Mouse (Mus musculus): ENCODE results near the gene Igfbp4. TPM values are rescaled to one million over a fixed set of nuclear protein-coding genes. Genes with fewer than 3 reads are reported as not detected.

Gene Igfbp4
- 226 and 235 TPM in 2 replicates for polyA plus RNA-seq (2012; rRNA removed)

DNA sequence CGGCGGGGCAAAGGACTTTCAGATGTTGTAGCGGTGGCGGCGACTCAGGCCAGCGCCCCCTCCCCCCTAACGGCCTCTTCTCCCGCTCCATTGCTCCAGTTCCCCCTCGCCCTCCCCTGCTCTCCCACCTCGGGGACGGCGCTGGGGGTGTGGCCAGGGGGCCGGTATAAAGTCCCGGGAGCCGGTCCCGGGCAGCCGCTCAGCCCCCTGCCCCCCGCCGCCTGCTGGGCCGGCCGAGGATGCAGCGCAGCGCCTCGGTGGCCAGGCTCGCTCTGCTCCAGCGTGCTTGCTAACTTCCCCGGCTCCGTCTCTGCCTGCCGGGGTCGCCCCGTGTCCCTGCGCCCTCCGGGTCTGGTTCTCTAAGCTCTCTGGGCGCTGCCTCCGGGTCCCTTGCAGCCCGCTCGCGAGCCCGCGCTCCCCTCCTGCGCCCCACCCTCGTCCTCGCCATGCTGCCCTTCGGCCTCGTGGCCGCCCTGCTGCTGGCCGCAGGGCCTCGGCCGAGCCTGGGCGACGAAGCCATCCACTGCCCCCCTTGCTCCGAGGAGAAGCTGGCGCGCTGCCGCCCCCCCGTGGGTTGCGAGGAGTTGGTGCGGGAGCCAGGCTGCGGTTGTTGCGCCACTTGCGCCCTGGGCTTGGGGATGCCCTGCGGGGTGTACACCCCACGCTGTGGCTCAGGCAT lies at the start of gene Igfbp4:
Gene Igfbp4, plus strand, starts transcription at position 194 of the 679 bp plus-strand sequence.

DNA sequence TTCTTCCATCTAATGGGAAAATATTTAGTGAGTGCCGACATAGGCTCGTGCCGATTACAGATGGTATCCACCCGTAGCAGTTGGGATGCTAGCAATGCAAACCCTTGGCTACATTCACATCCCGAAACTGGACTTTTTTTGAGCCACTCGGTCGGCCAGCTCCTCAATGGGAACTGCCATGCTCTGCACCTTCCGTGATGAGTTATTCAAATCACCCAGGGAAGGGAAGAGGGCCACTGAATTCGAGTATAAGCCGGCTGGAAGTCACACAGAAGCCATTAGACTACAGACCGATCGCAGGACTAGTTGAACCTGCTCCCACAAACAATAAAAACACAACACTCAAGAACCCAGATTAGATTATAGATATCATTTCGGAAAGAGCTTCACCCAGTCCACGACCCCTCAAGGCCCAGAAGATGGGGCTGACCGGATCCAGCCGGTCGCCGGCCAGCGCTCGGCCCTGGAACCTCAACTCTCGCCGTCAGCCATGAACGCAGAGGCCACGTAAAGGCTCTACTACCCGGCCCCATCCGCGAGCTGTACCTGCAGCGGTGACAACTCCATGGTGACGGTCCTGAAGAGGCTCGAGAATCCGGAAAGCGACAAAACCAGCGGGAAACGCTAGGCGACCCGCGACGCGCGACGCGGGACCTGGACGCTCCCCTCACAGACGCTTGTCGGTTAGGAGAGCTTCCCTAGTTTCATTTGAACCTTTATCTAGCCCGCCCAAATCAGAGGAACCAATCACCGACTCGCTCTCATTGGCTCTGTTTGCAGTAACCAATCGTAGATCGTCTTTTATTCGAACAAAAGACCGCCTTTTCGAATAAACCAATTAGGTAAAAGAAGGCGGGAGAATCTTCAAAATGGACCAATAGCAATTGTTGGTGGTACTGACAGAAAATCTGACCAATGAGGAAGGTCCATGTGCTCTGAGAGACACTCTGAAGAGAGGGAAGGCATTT lies 17.3 kb upstream of the Igfbp4 start, which contains the start of gene Top2a:
Gene Top2a, minus strand, starts transcription at position 690 of the 968 bp plus-strand sequence.

DNA sequence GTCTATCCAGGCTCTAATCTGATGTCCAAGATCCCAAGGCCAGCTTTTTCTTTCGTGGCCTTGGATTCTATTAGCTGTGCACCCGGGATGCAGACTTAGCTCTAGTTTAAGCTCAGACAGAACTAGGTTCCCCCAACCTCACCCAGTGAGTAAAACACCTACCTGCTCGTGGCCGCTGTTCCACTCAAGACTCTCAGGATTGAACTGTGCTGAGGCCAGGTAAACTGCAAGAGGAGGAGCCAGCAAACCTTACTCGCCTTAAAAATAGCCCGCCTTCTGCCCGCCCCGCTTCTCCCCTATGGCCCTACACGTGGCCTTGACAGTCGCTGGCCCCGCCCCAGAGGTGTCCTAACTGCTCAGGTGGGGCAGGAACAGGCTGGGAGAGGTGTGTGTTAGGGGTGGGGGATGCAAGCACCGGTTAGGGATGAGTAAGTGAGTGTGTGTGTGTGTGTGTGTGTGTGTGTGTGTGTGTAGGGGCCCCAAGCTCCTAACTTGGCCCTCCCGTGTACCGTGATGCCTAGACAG lies 48.1 kb downstream of the Igfbp4 start, which contains the start of gene Tns4:
Gene Tns4, minus strand, starts transcription at position 230 of the 525 bp plus-strand sequence.

Other genes with a start within 250 kb of the Igfbp4 start
- gene Msl1, start 245.7 kb upstream of the Igfbp4 start, polyA plus RNA-seq (2012; rRNA removed), result 41.3 and 41.4 TPM in 2 replicates
- gene Casc3, start 236.3 kb upstream of the Igfbp4 start, polyA plus RNA-seq (2012; rRNA removed), result 29.8 and 31.0 TPM in 2 replicates
- 101 and 113 TPM in 2 replicates for gene Rapgefl1, start 204.5 kb upstream of the Igfbp4 start, polyA plus RNA-seq (2012; rRNA removed)
- 13.4 and 17.6 TPM in 2 replicates for gene Wipf2, start 177.6 kb upstream of the Igfbp4 start, polyA plus RNA-seq (2012; rRNA removed)
- 0.47 and 0.62 TPM in 2 replicates for gene Cdc6, start 133.4 kb upstream of the Igfbp4 start, polyA plus RNA-seq (2012; rRNA removed)
- gene Rara, start 113.4 kb upstream of the Igfbp4 start, polyA plus RNA-seq (2012; rRNA removed), result 29.3 and 34.7 TPM in 2 replicates
- gene Gjd3, start 58.2 kb upstream of the Igfbp4 start, polyA plus RNA-seq (2012; rRNA removed), result 3.7 and 5.6 TPM in 2 replicates
- gene Top2a, start 17.1 kb upstream of the Igfbp4 start, polyA plus RNA-seq (2012; rRNA removed), result 4.7 and 5.1 TPM in 2 replicates
- gene Tns4, start 48.1 kb downstream of the Igfbp4 start, polyA plus RNA-seq (2012; rRNA removed), result 114 and 144 TPM in 2 replicates
- gene Ccr7, start 113.8 kb downstream of the Igfbp4 start, polyA plus RNA-seq (2012; rRNA removed), result 3.1 and 4.5 TPM in 2 replicates
- 13.9 and 16.7 TPM in 2 replicates for gene Smarce1, start 189.8 kb downstream of the Igfbp4 start, polyA plus RNA-seq (2012; rRNA removed)
- gene Krt222, start 202.8 kb downstream of the Igfbp4 start, polyA plus RNA-seq (2012; rRNA removed), result 0.07 and 0.23 TPM in 2 replicates
- not detected in 2 replicates for gene Krt24, start 244.0 kb downstream of the Igfbp4 start, polyA plus RNA-seq (2012; rRNA removed)

All from colon, adult 2 months (tissue).